Mouse (Mus musculus) lung, postnatal 36 days (tissue): ENCODE data around the gene Mtmr1.

ENCODE experiments used
- DNase-seq: peaks from one replicate; pipeline ENCODE4 v3.0.0; 2022; ENCODE audit warnings: mixed read lengths

Mtmr1 gene

GRCm38 (mm10) chrX:71456078-71456737, 91.6 kb downstream of the Mtmr1 start:
- DNase-seq, result no peak

DNA sequence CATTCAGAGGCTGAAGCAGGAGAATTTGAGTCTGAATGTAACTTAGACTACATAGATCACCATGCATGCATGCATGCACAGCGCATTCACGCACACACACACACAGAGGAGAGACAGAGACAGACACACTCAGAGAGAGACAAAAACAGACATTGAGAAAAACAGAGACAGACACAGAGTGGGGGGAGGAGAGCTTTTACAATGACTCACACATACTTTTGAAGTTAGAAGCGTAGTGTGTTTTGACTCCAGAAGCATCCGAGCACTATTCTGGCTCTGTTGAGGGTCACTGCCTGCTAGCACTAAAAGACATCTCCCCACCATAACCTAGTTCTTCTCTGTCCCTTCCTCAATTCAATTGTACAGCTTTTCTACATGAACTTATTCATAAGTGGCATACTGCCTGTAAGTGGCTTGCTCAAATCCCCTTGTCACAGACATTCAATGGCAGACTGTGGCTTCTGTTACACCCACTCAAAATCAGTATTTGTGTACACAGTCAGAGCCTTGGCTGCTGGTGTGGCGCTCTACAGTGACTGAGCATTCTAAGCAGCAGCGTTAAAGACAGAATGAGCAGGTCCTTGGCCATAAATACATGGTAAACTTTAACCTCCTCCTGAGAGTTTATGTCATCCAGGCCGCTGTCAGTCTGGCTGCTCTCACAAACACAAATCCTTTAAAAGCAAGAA, 99.7 kb downstream of the Mtmr1 start:
- peak; percentile 15 for DNase-seq

GRCm38 (mm10) chrX:71465417-71465816, 100.9 kb downstream of the Mtmr1 start:
- DNase-seq, result no peak

DNA sequence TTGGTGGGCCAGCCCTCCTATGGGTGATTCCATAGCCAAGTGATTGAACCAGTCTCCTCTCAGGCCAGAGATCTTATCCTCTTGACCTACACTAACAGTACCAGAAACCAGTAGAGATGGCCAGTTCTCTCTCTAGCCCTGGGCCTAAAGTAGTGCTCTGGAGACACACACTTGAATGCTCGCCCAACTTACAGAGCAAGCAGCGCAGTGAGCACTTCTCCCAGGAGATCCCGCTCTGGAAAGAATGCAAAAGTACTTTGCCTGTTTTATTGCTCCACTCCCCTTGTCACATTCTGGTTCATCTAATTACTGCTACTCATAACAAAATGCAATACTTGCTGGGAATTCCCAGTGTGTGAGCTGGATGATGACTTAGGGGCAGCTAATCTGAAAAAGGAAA, 102.9 kb downstream of the Mtmr1 start:
- DNase-seq, result no peak
